Mouse (Mus musculus) left cerebral cortex, adult 2 months (tissue): ENCODE results near the gene Sv2b. TPM values are rescaled to one million over a fixed set of nuclear protein-coding genes. Genes with fewer than 3 reads are reported as not detected.
"Not testable (repeated sequence)": the region's sequence is repeated elsewhere in the genome, so short reads cannot be mapped to it uniquely, and the experiment has no call there.

Experiments used
- DNase-seq, 2 experiments: peaks; one replicate each; pipeline ENCODE4 v3.0.0; 2021 to 2022; ENCODE audit warnings: low spot score in 2 of 2, mixed read lengths in 1 of 2; ENCODE audit errors: extremely low spot score in 1 of 2
- H3K27ac ChIP-seq: fragments of 200-600 bp; 2 replicates; pipeline ENCODE4 v1.8.1; 2022
- H3K4me3 ChIP-seq: fragments of 200-600 bp; 2 replicates; pipeline ENCODE4 v1.8.1; 2022
- CTCF ChIP-seq: fragments of 200-600 bp; IDR thresholded peaks from 2 replicates; pipeline ENCODE4 v1.8.1; 2022; ENCODE audit warnings: antibody characterized with exemption, mild to moderate bottlenecking, moderate library complexity
- intact Hi-C: fragments of 180-260 bp; cut with DNase I; formaldehyde crosslinking; loops from one replicate; pipeline ENCODE4 v1.15.1; 2025
- total RNA-seq, 2 experiments: library from RNA; stranded (reverse); gene quantifications; 2 replicates each; pipeline ENCODE4 v1.2.3; 2021

Sv2b gene
- total RNA-seq, 2 experiments from 2014 or later, result 348 to 386 TPM

- no peak for TF ChIP-seq CTCF
- no peak overlapping the region for H3K4me3 ChIP-seq
- no peak for DNase-seq
- intact Hi-C loops, result loop anchor here (5.0 kb wide), 1 partner anchor 67 kb away; no protein-coding TSS in a partner anchor
- H3K27ac ChIP-seq, result no peak overlapping the region
These were observed 103.7 kb downstream of the Sv2b start for GRCm38 (mm10) chr7:75205386-75205785.

GRCm38 (mm10) chr7:75194919-75195230, 114.2 kb downstream of the Sv2b start:
- DNase-seq, H3K4me3 ChIP-seq, intact Hi-C loops: not testable (repeated sequence)

GRCm38 (mm10) chr7:75194158-75194918, 114.7 kb downstream of the Sv2b start:
- intact Hi-C loops, result no loop called here
- DNase-seq, result no peak
- H3K27ac ChIP-seq, result no peak overlapping the region
- H3K4me3 ChIP-seq, result no peak overlapping the region
- TF ChIP-seq CTCF, result no peak

More at GRCm38 (mm10) chr7:75194919-75195230, 114.2 kb downstream of the Sv2b start:
- not testable (repeated sequence) for H3K27ac ChIP-seq

- no peak overlapping the region for H3K4me3 ChIP-seq
- DNase-seq, result no peak
- intact Hi-C loops, result no loop called here
- no peak overlapping the region for H3K27ac ChIP-seq
- no peak for TF ChIP-seq CTCF
These were observed 118.9 kb downstream of the Sv2b start for GRCm38 (mm10) chr7:75190192-75190591.

DNA sequence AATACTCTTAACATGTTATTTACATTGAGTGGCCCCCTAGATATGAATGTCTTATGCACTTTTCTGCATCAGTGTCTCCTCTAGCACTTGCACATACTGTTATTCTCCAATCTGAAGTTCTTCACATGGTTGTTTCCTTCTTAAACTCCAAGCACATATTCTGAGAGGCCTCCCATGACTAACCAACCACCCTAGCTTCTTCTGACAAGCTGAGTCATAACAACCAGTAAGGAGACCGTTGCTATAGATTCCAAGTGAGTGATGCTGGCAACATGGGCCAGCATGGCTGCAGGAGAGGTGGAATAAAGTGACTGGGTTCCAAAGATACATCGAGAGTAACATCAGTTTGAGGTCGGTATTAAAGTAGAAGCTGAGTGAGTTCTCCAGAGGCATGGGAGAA, 134.0 kb downstream of the Sv2b start:
- H3K27ac ChIP-seq, result no peak overlapping the region
- no peak overlapping the region for H3K4me3 ChIP-seq
- no peak for DNase-seq
- intact Hi-C loops, result no loop called here
- TF ChIP-seq CTCF, result no peak

DNA sequence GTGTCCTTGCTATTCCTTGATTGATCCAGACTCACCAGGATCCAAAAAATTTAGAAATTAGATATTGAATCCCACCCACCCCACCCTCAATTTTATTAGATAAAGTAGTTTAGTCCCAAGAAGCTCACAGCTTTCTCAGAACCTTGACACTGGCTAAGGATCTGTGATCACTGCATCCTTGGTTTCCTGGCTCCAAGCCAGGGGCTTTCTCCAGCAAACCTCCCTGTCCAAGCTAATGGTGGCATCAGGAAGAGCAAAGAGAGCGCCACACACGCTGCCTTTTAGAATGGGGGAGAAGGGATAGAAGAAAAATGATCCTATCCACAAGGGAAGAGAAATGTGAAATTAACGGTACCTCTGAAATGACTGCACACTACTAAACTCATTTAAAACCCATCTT, 141.6 kb downstream of the Sv2b start:
- intact Hi-C loops, result loop anchor here (5.0 kb wide), 1 partner anchor 35 kb away; no protein-coding TSS in a partner anchor
- no peak overlapping the region for H3K4me3 ChIP-seq
- TF ChIP-seq CTCF, result no peak
- no peak for DNase-seq
- H3K27ac ChIP-seq, result no peak overlapping the region

DNA sequence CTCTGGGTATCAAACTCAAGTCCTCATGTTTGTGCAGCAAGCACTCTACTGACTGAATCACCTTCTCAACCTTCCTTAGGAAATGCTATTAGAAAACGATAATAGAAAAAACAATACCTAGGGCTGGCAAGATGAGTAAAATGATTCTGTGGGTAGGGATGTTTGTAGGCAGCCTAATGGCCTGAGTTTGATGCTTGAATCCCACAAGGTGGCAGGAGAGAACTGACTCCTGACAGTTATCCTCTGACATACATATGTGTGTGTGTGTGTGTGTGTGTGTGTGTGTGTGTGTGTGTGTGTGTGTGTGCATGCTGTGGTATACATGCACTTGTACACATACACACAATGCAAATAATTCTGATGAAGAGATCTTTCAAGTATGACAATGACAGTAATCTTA, 161.9 kb downstream of the Sv2b start:
- H3K4me3 ChIP-seq, result no peak overlapping the region
- H3K27ac ChIP-seq, result no peak overlapping the region
- DNase-seq, result no peak
- intact Hi-C loops, result no loop called here
- no peak; the same call in 1 of the 2 replicates for TF ChIP-seq CTCF

DNA sequence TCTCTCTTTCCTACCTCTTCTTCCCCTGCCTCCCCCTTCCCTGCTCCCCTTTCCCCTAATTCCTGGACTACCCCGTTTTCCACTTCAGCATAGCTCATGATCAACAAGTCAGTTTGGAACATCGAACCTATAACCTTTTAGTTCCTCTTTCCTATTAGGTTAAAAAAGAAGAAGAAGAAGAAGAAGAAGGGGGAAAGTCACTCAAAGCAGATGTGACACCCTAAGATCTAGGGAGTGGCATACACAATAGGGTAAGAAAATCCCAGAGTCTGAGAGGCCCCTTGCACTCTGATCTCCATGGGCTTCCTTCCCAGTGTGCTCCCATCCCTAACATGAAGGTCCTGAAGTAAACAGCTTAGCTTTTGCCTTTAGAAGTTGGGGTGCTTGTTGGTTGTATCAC, 166.3 kb downstream of the Sv2b start:
- DNase-seq, result no peak
- no peak overlapping the region for H3K4me3 ChIP-seq
- TF ChIP-seq CTCF, result no peak
- intact Hi-C loops, result no loop called here
- peak overlapping the region; percentile 61; the same call in 1 of the 2 replicates for H3K27ac ChIP-seq

DNA sequence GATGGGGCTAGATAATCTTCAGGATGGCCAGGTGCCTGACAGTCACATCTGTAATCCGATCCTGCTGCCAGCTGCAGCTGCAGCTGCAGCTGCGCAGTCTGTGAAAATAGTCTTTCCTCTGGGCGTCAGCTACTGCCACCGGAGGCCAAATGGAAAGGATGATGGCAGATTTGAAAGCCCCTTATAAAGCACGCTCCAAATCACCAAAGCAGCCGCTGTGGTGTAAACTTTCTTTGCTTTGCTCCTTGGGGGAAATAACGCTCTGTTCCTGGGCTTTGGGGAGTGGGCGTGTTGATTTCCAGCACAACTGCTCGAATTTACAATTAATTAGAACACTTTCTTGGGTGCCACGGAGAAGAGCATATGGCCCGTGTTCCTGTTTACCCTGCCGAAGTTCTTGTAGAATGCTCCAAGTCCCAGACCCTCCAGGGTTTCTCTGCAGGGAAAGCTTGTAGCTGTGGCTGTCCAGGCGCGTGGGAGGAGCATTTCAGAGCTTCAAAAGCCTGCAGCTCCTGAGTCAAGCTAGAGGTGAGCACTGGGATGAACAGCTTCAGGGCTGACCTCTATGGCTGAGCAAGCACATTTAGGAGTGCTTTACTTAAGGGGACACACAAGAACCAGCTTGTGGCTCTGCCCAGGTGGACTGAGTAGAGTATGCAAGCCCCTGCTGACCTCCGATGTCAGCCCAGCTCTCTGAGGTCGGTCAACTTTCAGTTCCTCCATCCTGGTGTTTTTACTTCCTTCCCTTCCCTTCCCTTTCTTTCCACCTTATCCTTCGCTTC, 167.0 kb downstream of the Sv2b start:
- TF ChIP-seq CTCF, result no peak
- Histone ChIP-seq H3K27ac (peak overlapping the region; percentile 61), H3K4me3 (no peak overlapping the region)
- intact Hi-C loops, result no loop called here
- no peak for DNase-seq

DNA sequence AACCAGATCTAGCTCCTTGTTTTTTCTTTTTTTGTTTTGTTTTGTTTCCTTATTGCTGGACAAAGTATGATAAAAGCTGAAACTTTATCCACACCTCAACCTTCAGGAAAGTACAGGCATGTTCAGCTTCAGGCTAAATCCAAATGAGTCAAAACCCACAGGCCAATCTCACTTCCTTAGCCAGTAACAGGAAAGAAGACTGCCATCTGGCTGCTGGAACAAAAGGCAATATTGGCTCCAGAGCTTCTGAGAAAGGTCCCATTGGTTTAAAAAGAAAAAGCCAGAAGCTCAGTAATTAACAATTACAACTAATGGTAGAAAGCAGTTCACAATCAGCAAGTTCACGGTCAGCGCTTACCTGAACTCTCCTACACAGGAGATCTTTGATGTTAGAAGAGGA, 169.8 kb downstream of the Sv2b start:
- intact Hi-C loops, result loop anchor here (5.0 kb wide), 1 partner anchor 128 kb away; no protein-coding TSS in a partner anchor
- Histone ChIP-seq H3K4me3 (no peak overlapping the region), H3K27ac (no peak overlapping the region)
- TF ChIP-seq CTCF, result no peak; the same call in 1 of the 2 replicates
- DNase-seq, result no peak

DNA sequence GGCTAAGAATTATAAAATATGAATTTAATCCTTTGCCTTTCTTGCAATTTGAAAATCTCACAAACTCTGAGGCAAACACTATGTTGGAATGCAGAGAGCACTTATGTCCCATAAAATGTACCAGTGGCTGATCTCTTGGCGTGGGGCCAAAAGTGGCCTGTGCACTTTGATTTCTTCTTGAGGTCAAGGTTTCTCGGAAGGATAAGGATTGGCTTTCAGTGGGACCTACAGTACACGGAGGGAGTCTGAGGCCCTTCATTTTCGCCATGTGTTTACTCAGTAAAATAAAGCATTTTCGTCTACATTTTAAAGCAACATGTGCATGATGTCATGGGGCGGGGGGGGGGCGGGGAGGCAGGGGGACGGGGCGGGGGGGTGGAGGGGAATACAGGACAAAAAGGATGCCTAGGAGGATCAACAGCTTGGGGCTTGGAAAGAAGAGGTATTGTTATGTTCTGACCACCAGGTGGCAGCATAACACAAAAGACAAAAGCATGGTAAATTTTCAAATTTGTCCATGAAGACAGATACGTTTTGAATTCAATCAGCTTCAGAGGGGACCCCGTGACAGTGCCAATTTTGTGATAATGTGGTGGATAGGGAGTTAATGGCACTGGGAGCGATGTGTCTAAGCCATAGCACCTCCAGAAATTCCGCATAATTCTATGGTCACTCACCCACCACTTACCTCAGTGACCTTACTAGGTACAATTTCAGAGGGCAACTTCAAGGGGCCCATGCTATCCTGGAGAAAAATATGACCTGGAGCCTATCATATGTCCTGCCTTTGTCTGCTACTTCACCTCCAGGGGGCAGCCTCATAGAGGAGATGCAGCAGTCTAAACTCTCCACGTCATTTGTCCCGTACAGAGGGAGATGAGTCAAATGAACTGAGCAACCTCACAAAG, 174.1 kb downstream of the Sv2b start:
- no peak overlapping the region for H3K4me3 ChIP-seq
- H3K27ac ChIP-seq, result no peak overlapping the region
- intact Hi-C loops, result loop anchor here (1.0 to 5.0 kb wide), 4 partner anchors 132 to 417 kb away; no protein-coding TSS in a partner anchor
- DNase-seq, result no peak
- TF ChIP-seq CTCF, result peak; percentile 49
